Mouse (Mus musculus) small intestine, adult 2 months (tissue): Measurements from ENCODE around the gene Zfp384. TPM values are rescaled to one million over a fixed set of nuclear protein-coding genes. Genes with fewer than 3 reads are reported as not detected.
"Not testable (repeated sequence)": the region's sequence is repeated elsewhere in the genome, so short reads cannot be mapped to it uniquely, and the experiment has no call there.

ENCODE experiments used
- H3K27ac ChIP-seq: fragments of 200-500 bp; 2 replicates; pipeline ENCODE4 v1.5.1; 2012; ENCODE audit warnings: low read depth, low read length, control low read depth, inconsistent platforms; ENCODE audit not compliant: insufficient read depth
- H3K27me3 ChIP-seq: fragments of 200-500 bp; 2 replicates; pipeline ENCODE4 v1.6.1; 2012; ENCODE audit warnings: mild to moderate bottlenecking, moderate library complexity, low read length, inconsistent platforms; ENCODE audit not compliant: control insufficient read depth, insufficient read depth
- H3K36me3 ChIP-seq: fragments of 200-500 bp; 2 replicates; pipeline ENCODE4 v1.6.1; 2012; ENCODE audit warnings: mild to moderate bottlenecking, low read length, control low read depth, inconsistent platforms; ENCODE audit not compliant: control insufficient read depth, insufficient read depth
- H3K4me1 ChIP-seq: fragments of 200-500 bp; 2 replicates; pipeline ENCODE4 v1.6.1; 2012; ENCODE audit warnings: low read length, inconsistent platforms, mixed read lengths; ENCODE audit not compliant: control insufficient read depth, insufficient read depth, insufficient read length
- H3K4me3 ChIP-seq: fragments of 200-500 bp; 2 replicates; pipeline ENCODE4 v1.5.1; 2012; ENCODE audit warnings: low read depth, mild to moderate bottlenecking, control low read depth, inconsistent platforms, low read length, moderate library complexity
- CTCF ChIP-seq: fragments of 200-500 bp; IDR thresholded peaks from 2 replicates; pipeline ENCODE4 v1.5.1; 2012; ENCODE audit warnings: low read depth, mild to moderate bottlenecking, control low read depth, inconsistent platforms, low read length, moderate library complexity, mixed read lengths; ENCODE audit not compliant: insufficient replicate concordance, insufficient read length; ENCODE audit errors: extremely low read depth
- POLR2A ChIP-seq: fragments of 200-500 bp; IDR thresholded peaks from 2 replicates; pipeline ENCODE4 v1.6.1; 2012; ENCODE audit warnings: low read depth, mild to moderate bottlenecking, control low read depth, inconsistent platforms, low read length, moderate library complexity
- WGBS: fragments of 180-500 bp; shearing (Covaris S2); methylation state at CpG from one replicate; pipeline ENCODE4 v1.1.7; 2018; 5-methylcytosine and 5-hydroxymethylcytosine counted together
- polyA plus RNA-seq: library from polyadenylated mRNA; depleted of rRNA; stranded (reverse); fragments of >200 nt; gene quantifications from 2 replicates; pipeline ENCODE4 v1.2.3, GENCODE M21; 2012

Zfp384 gene
- polyA plus RNA-seq, 1 experiment, result 57.0 TPM

DNA sequence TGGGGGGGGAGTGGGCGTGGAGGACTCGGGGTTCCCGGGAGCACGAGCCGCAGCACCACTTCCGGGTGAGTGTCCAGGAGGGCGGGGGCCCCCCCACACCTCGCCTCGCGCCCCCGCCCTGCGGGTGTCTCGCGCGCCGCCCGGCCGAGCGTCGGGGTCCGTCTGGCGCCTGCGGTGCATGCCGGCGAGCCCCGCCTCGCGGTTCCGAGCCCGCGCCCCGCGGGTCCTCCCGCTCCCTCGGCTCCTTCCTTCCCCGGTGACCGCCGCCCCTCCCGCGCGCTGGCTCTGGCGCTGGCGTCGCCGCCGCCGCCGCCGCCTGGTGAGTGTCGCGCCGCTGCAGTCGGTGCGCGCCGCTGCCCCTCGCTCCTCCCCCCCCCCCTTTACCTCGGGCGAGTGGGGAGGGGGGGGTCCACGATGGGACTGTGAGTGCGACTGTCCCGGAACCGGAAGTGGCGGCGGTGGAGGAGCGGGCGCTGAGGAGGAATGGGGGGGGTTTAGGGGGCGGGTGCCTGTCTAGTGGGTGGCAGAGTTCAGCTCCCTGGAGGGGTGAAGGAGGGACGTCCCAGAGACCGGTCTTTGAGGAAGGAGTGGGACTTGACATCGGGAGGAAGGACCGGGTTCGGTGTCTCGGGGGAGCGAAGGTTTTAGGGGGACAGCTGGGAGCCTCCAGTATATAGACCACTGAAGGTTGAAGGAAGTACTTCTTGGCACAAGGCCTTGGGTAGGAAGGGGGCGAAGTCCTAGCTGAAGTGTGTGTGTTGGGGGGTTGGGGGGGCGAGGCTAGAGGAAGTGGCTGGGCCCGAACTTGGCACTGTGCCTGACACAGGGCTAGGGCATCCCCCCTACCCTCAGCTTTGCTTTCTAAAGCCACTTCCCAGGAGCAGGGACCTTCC, 482 bp downstream of the Zfp384 start:
- WGBS, result under 1% methylated on average over 76 of the region's 78 CpGs
- H3K27ac ChIP-seq, result peak overlapping the region; percentile 94
- H3K36me3 ChIP-seq, result peaks cover 20% of the 10 kb centered on the region
- H3K4me1 ChIP-seq, result peaks cover 2% of the 10 kb centered on the region; the same call in 1 of the 2 replicates
- H3K4me3 ChIP-seq, result peak overlapping the region; percentile 94
- TF ChIP-seq CTCF (no peak), POLR2A (peak; percentile 62; the same call in 1 of the 2 replicates)
- no peaks in the 10 kb centered on the region for H3K27me3 ChIP-seq

DNA sequence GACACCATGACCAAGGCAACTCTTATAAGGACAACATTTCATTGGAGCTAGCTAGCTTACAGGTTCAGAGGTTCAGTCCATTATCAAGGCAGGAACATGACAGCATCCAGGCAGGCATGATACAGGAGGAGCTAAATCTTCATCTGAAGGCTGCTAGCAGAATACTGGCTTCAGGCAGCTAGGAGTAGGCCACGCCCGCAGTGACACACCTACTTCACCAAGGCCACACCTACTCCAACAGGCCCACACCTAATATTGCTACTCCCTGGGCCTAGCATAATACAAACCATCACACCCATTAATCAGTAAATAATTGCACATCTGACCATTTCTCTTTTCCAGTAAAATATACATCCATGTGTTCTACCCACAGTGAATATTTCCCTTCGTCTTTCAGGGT, 8.7 kb downstream of the Zfp384 start:
- 81% methylated on average over 3 of the region's 3 CpGs for WGBS

DNA sequence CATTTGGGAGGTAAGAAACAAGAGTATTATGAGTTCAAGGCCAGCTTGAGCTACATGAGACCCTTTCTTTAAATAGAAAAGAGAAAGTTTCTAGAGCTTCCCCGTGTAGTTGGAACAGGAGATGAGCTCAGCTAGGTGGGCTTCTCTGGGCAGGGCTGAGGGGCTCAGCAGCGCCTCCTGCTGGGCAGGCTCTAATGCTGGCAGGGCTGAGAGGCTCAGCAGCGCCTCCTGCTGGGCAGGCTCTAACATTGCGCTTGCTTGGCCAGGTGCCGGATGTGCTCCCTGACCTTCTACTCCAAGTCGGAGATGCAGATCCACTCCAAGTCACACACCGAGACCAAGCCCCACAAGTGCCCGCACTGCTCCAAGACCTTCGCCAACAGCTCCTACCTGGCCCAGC, 21.6 kb downstream of the Zfp384 start:
- not testable (repeated sequence) for H3K27me3 ChIP-seq, H3K4me1 ChIP-seq, H3K27ac ChIP-seq, H3K4me3 ChIP-seq
- peak; percentile 99 for TF ChIP-seq CTCF
- 44% methylated on average over 9 of the region's 9 CpGs for WGBS
- peaks cover 57% of the 10 kb centered on the region for H3K36me3 ChIP-seq

More for the DNA sequence above, 8.7 kb downstream of the Zfp384 start:
- no peak for TF ChIP-seq POLR2A
- no peak for TF ChIP-seq CTCF
- H3K27ac ChIP-seq, result no peak overlapping the region
- no peaks in the 10 kb centered on the region for H3K27me3 ChIP-seq
- no peak overlapping the region for H3K4me3 ChIP-seq
- no peaks in the 10 kb centered on the region for H3K4me1 ChIP-seq
- peaks cover 43% of the 10 kb centered on the region for H3K36me3 ChIP-seq

DNA sequence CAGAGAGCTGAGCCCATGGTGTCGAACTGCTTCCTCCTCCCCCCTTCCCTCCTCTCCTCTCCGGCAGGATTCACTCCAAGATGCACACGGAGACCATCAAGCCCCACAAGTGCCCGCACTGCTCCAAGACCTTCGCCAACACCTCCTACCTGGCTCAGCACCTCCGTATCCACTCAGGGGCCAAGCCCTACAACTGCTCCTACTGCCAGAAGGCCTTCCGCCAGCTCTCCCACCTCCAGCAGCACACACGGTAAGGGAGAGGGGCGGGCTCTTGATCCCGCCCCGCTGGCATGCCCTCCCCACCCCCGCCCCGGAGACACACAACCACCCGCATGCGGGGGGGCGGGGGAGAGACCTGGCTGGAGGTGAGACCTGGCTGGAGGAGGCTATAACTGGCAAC, 22.7 kb downstream of the Zfp384 start:
- H3K4me1 ChIP-seq, result no peaks in the 10 kb centered on the region
- no peak overlapping the region for H3K4me3 ChIP-seq
- H3K36me3 ChIP-seq, result peaks cover 60% of the 10 kb centered on the region
- WGBS, result 83% methylated on average over 16 of the region's 16 CpGs
- no peak overlapping the region for H3K27ac ChIP-seq
- no peak for TF ChIP-seq CTCF
- TF ChIP-seq POLR2A, result no peak
- no peaks in the 10 kb centered on the region for H3K27me3 ChIP-seq

DNA sequence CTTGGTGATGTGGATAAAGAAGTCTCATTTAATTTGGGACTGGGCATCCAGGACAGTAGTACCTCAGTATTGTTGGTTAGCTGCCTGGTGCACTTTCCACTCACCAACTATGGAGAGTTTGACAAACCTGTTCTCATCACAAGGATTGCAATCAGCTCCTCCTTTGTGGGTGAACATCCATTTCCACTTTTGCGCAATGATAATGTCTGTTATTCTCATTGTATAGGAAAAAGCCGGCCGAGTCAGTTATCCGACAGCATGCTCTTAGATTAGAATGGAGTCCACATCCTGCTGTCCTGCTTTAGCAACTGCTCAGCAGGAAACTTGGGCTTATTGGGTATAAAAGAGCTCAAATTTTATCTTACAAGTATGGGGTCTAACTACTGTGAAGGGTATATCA, 29.7 kb downstream of the Zfp384 start:
- Histone ChIP-seq H3K36me3 (peaks cover 29% of the 10 kb centered on the region), H3K27ac (no peak overlapping the region), H3K4me3 (no peak overlapping the region), H3K27me3 (no peaks in the 10 kb centered on the region), H3K4me1 (peaks cover 4% of the 10 kb centered on the region; the same call in 1 of the 2 replicates)
- TF ChIP-seq POLR2A (no peak), CTCF (no peak)
- WGBS, result 96% methylated on average over 4 of the region's 4 CpGs

DNA sequence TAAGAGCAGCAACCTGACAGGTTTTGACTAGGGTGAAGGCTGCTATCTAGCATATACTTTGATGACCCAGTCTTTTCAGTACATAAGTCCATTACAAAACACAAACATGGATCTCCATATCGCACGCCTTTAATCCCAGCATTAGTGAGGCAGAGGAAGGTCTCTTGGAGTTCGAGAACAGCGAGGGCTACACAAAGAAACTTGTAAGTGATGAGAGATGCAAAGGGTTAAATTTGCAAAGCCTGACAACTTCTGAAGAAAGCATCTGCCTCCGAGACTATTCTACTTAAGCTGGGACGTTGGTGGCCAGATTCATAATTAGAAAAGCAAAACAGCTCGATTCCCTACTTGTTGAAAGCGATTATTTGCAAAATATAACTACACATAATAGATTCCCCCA, 30.2 kb downstream of the Zfp384 start:
- Histone ChIP-seq H3K4me1 (peaks cover 4% of the 10 kb centered on the region; the same call in 1 of the 2 replicates), H3K36me3 (peaks cover 29% of the 10 kb centered on the region), H3K27ac (peak overlapping the region; percentile 5; the same call in 1 of the 2 replicates), H3K27me3 (no peaks in the 10 kb centered on the region), H3K4me3 (no peak overlapping the region; the same call in 1 of the 2 replicates)
- 6% methylated on average over 8 of the region's 8 CpGs for WGBS
- no peak for TF ChIP-seq CTCF
- TF ChIP-seq POLR2A, result no peak

- H3K36me3 ChIP-seq, result peaks cover 29% of the 10 kb centered on the region
- WGBS, result under 1% methylated on average over 26 of the region's 26 CpGs
- peak within 1 kb of the TSS; percentile 77 for H3K4me3 ChIP-seq
- H3K27me3 ChIP-seq, result no peaks in the 10 kb centered on the region
- H3K4me1 ChIP-seq, result peaks cover 4% of the 10 kb centered on the region; the same call in 1 of the 2 replicates
- peak within 1 kb of the TSS; percentile 5; the same call in 1 of the 2 replicates for H3K27ac ChIP-seq
- TF ChIP-seq CTCF, result no peak
- no peak for TF ChIP-seq POLR2A
Observed at GRCm38 (mm10) chr6:125039533-125040153, 30.7 kb downstream of the Zfp384 start, which contains the start of gene Ing4. Ing4 (plus strand) TSS chr6:125039760.
